Mouse (Mus musculus) bone marrow macrophage, adult 2 months (primary cell): ENCODE measurements at regions not wholly inside any gene's neighbourhood (a gene's known extent, or its start where the extent isn't known, plus 50 kb on each side); places are given as distances from the start of the nearest gene placed in this dataset.

Experiments
- H3K27ac ChIP-seq: 2 replicates; pipeline ENCODE4 v1.5.1; 2012; ENCODE audit warnings: low read depth, low read length; ENCODE audit not compliant: insufficient read depth
- H3K4me1 ChIP-seq: 2 replicates; pipeline ENCODE4 v1.6.1; 2012; ENCODE audit warnings: low read length; ENCODE audit not compliant: control insufficient read depth, insufficient read depth
- H3K4me3 ChIP-seq: 2 replicates; pipeline ENCODE4 v1.5.1; 2012; ENCODE audit warnings: mild to moderate bottlenecking, low read length, moderate library complexity; ENCODE audit not compliant: insufficient read depth
- CTCF ChIP-seq: IDR thresholded peaks from 2 replicates; pipeline ENCODE4 v1.5.1; 2012; ENCODE audit warnings: low read depth, mild to moderate bottlenecking, low read length, moderate library complexity
- POLR2A ChIP-seq: IDR thresholded peaks from 2 replicates; pipeline ENCODE4 v1.6.1; 2012; ENCODE audit warnings: mild to moderate bottlenecking, low read depth, low read length, borderline replicate concordance

- TF ChIP-seq CTCF (no peak), POLR2A (no peak)
- Histone ChIP-seq H3K4me3 (no peak overlapping the region), H3K27ac (peak overlapping the region; percentile 35), H3K4me1 (peaks cover 51% of the 10 kb centered on the region)
These were observed 49.9 kb upstream of the Eed start for GRCm38 (mm10) chr7:90030486-90031250.

GRCm38 (mm10) chr7:90033086-90033485 lies 52.3 kb upstream of the Eed start:
- no peak overlapping the region for H3K4me3 ChIP-seq
- TF ChIP-seq CTCF (no peak), POLR2A (no peak)
- peak overlapping the region; percentile 66 for H3K27ac ChIP-seq
- peaks cover 41% of the 10 kb centered on the region for H3K4me1 ChIP-seq

DNA sequence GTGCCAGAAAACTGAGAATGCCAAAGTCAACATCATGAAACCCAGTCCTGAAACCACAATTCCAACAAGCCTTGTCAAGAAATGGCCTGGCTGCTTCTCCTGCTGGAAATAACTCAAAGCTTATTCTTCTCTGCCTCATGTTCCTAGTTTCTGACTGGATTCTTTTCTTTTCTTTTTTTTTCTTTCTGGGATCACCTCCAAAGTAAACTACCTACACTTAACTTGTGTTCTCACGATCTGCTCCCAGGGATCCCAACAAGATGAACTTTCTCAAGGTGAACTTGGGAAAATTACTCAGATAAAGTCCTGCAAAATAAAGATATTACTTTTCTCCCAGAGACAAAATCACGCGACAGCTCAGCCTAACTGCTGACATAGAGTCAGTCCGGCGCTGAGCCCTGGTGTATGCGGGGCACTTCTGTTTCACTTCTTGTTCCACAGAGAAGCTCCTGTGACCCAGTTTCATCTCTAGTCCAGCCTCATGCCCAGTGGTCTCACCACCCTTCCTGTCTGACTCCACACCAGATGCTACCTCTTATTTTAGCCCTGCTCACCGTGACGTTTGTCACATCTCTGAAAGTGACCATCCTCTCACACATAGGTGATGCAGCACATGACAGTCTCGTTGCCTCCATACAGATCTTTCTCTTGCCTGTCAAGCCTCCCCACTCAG lies 53.0 kb upstream of the Eed start:
- Histone ChIP-seq H3K4me1 (peaks cover 38% of the 10 kb centered on the region), H3K27ac (peak overlapping the region; percentile 66), H3K4me3 (peak overlapping the region; percentile 19)
- TF ChIP-seq POLR2A = no peak
- no peak for TF ChIP-seq CTCF

DNA sequence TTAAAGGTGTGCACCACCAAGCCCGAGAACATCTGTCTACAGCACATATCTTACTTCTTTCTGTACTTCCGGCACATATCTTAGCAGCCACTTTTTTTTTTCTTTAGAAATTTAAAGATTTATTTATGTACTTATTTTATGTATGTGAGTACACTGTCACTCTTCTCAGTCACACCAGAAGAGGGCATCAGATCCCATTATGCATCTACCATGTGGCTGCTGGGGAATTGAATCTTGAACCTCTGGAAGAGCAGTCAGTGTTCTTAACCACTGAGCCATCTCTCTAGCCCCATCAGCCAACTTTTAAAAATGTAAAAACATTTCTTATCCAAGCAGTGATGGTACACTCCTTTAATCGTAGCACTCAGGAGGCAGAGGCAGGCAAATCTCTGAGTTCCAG lies 53.7 kb upstream of the Eed start:
- TF ChIP-seq CTCF (no peak), POLR2A (no peak)
- no peak overlapping the region for H3K4me3 ChIP-seq
- peaks cover 38% of the 10 kb centered on the region for H3K4me1 ChIP-seq
- H3K27ac ChIP-seq = peak overlapping the region; percentile 65

DNA sequence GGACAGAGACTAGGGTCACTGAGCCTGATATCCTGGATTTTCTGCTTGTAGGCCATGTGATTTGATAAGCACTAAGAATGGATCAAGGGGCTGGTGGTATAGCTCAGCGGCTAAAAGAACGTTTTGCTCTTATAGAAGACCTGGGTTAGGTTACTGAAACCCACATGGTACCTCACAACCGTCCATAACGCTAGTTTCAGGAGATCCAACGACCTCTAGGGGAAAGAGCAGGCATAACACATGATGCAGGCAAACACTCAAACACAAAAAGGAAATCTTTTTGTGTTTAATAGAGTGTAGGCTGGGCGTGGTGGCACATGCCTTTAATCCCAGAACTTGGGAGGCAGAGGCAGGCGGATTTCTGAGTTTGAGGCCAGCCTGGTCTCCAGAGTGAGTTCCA lies 54.6 kb upstream of the Eed start:
- no peak overlapping the region for H3K27ac ChIP-seq
- H3K4me3 ChIP-seq = no peak overlapping the region
- peaks cover 36% of the 10 kb centered on the region for H3K4me1 ChIP-seq
- no peak for TF ChIP-seq CTCF
- TF ChIP-seq POLR2A = no peak

DNA sequence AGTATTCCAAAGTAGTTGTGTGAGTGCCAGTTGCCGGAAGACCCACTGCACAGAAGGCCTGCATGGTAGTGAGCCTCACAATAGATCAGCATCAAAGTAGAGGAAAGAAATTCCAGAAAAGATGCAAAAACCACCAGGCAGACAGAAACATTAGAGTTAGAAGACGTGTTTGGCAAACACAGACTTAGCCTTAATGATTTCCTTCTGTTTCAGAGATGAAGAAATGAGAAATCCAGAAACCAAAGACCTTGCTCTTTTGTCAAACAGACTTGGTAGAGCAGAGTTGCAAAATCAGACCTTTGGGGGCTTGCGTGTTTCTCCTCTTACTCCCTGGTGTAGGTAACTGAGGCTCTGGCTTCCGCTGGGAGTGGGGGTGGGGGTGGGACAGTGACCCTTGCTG lies 57.0 kb upstream of the Eed start:
- no peak overlapping the region for H3K27ac ChIP-seq
- TF ChIP-seq CTCF = no peak
- no peak for TF ChIP-seq POLR2A
- peaks cover 47% of the 10 kb centered on the region for H3K4me1 ChIP-seq
- H3K4me3 ChIP-seq = no peak overlapping the region

DNA sequence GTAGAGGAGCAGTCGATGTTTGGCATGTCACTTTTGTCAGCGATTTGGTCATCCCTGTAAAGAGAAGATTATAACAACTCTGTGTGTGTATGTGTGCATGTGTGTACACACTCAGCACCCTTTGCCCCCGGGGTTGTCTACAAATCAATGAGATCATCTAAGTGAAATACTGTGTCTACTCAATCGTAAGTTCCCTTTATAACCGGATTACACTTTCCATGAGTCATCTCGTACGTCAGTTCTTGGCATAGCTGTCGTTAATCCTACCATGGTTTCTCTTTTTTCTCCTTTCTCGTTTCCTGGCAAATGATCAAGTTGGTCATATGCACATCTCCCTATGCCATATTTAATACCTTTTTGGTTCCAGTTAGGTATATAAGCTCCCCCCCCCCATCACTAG lies 58.7 kb upstream of the Eed start:
- Histone ChIP-seq H3K4me1 (peaks cover 38% of the 10 kb centered on the region), H3K27ac (0 out of 2 replicates have a peak overlapping the region, but pooled peaks have one; percentile 20), H3K4me3 (peak overlapping the region; percentile 1; the same call in 1 of the 2 replicates)
- no peak for TF ChIP-seq POLR2A

DNA sequence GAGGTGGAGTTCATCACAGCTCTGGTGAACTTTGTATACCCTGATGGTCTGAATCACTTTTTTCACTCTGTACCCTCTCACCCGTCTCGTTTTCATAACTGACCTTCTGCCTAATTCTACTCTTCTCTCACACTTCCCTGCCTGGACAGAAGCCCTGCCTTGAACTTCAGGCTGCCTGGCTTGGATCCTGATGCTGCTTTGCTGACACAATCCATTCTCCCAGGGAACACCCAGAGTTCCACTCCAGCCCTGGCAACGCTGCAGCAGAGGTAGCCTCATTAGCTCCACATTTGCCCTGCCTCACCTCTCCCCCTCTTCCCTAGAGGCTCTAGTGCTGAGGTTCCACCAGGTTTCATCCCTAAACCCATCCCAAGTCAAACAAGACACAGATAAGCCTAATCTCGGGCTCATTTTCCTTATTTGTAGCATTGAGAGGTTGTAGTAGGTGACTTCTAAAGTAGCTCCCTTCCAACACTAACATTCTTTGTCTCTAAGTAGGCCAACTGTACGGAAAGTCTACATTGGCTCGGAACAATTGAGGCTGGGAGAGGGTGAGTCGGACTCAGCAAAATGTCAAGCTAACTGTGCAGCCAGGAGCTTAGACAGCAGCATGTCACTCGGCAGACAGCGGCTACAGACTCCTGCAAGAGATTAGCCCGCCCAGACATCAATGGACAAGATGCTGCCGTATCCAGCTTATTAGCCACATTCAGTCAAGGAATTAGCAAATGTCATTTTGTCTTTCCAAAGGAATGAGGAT lies 60.0 kb upstream of the Eed start:
- Histone ChIP-seq H3K27ac (no peak overlapping the region), H3K4me3 (no peak overlapping the region), H3K4me1 (peaks cover 35% of the 10 kb centered on the region)
- no peak for TF ChIP-seq CTCF
- no peak for TF ChIP-seq POLR2A

- Histone ChIP-seq H3K27ac (peak overlapping the region; percentile 76), H3K4me3 (peak overlapping the region; percentile 32), H3K4me1 (peaks cover 35% of the 10 kb centered on the region)
- TF ChIP-seq CTCF (no peak), POLR2A (no peak)
These were observed 60.8 kb upstream of the Eed start for GRCm38 (mm10) chr7:90041565-90042024.

DNA sequence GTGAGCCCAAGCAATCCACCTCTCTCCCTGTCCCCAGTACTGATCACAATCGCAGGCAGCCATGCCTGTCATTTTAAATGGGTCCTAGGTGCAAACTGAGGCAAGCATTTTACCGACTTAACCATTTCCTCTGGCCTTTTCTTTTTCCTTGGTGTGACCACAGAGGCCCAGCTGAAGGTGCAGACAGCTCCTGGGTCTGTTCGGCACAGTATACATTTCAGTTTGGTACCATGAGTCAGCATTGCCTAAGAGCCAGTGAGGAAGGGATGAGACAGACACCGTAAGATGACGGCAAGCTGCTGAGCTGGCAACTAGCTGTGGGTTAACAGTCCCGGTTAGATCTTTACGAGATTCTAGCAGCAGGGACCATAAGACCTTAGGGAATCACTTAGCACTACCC lies 61.6 kb upstream of the Eed start:
- H3K27ac ChIP-seq = peak overlapping the region; percentile 76
- peaks cover 35% of the 10 kb centered on the region for H3K4me1 ChIP-seq

GRCm38 (mm10) chr7:90043526-90043925 lies 62.7 kb upstream of the Eed start:
- TF ChIP-seq POLR2A (no peak), CTCF (no peak)
- Histone ChIP-seq H3K4me1 (peaks cover 39% of the 10 kb centered on the region), H3K27ac (no peak overlapping the region), H3K4me3 (no peak overlapping the region)

More for the DNA sequence above, 61.6 kb upstream of the Eed start:
- H3K4me3 ChIP-seq = peak overlapping the region; percentile 6; the same call in 1 of the 2 replicates
- TF ChIP-seq CTCF = no peak
- no peak for TF ChIP-seq POLR2A
